Mouse (Mus musculus) heart, embryonic 14.5 days (tissue): ENCODE results near the gene Ccdc157. TPM values are rescaled to one million over a fixed set of nuclear protein-coding genes. Genes with fewer than 3 reads are reported as not detected.

ENCODE experiments used
- ATAC-seq: fragments of 200-750 bp; cut with Nextera tagmentation; 2 replicates; pipeline ENCODE4 v1.8.0; 2017; ENCODE audit warnings: low read depth, moderate TSS enrichment; ENCODE audit not compliant: insufficient number of reproducible peaks, insufficient read depth, low FRiP score
- H3K27ac ChIP-seq, 2 experiments: fragments of 200-500 bp in 1 of 2; fragments of 300-500 bp in 1 of 2; sonication (generic) in 1 of 2; replicated peaks in 1 of 2; 2 replicates each; pipeline ENCODE4 v1.5.1; 2012 to 2014; ENCODE audit warnings: low read depth in 2 of 2, low read length in 2 of 2, control low read depth in 1 of 2, mild to moderate bottlenecking in 1 of 2, mixed read lengths in 1 of 2; ENCODE audit not compliant: control insufficient read depth in 1 of 2, insufficient read depth in 1 of 2
- H3K27me3 ChIP-seq: fragments of 300-500 bp; sonication (generic); 2 replicates; pipeline ENCODE4 v1.6.1; 2014; ENCODE audit warnings: mild to moderate bottlenecking, low read length, control low read depth; ENCODE audit not compliant: control insufficient read depth, insufficient read depth
- H3K36me3 ChIP-seq: fragments of 300-500 bp; sonication (generic); 2 replicates; pipeline ENCODE4 v1.6.1; 2014; ENCODE audit warnings: mild to moderate bottlenecking, control low read depth, low read length, mixed read lengths; ENCODE audit not compliant: control insufficient read depth, insufficient read depth
- H3K4me1 ChIP-seq, 2 experiments: fragments of 200-500 bp in 1 of 2; fragments of 300-500 bp in 1 of 2; sonication (generic) in 1 of 2; 2 replicates each; pipeline ENCODE4 v1.6.1; 2012 to 2014; ENCODE audit warnings: low read length in 2 of 2, control low read depth in 1 of 2, mixed read lengths in 1 of 2; ENCODE audit not compliant: control insufficient read depth in 2 of 2, insufficient read depth in 2 of 2
- H3K4me2 ChIP-seq: fragments of 300-500 bp; sonication (generic); 2 replicates; pipeline ENCODE4 v1.6.1; 2014; ENCODE audit warnings: mild to moderate bottlenecking, low read length
- H3K4me3 ChIP-seq, 2 experiments: fragments of 200-500 bp in 1 of 2; fragments of 300-500 bp in 1 of 2; sonication (generic) in 1 of 2; 2 replicates each; pipeline ENCODE4 v1.5.1; 2012 to 2014; ENCODE audit warnings: low read length in 2 of 2, mild to moderate bottlenecking in 2 of 2, control low read depth in 1 of 2, low read depth in 1 of 2, moderate library complexity in 1 of 2; ENCODE audit not compliant: control insufficient read depth in 1 of 2, insufficient read depth in 1 of 2
- H3K9ac ChIP-seq: fragments of 300-500 bp; sonication (generic); 2 replicates; pipeline ENCODE4 v1.6.1; 2014; ENCODE audit warnings: mild to moderate bottlenecking, low read length
- H3K9me3 ChIP-seq: fragments of 300-500 bp; sonication (generic); 2 replicates; pipeline ENCODE4 v1.6.1; 2016; ENCODE audit warnings: low read length, control low read depth; ENCODE audit not compliant: control insufficient read depth
- WGBS: fragments of 180-500 bp; shearing (Covaris S2); extraction: QIAGEN DNeasy Blood & Tissue Kit; methylation state at CpG from one replicate; pipeline ENCODE4 v1.1.7; 2014; 5-methylcytosine and 5-hydroxymethylcytosine counted together
- polyA plus RNA-seq: library from polyadenylated mRNA; unstranded; fragments of >200 nt; fragmentation: Nextera tagmentation; extraction: Ambion mirVana; gene quantifications from 2 replicates; pipeline ENCODE4 v1.2.1, GENCODE M21; 2014

Gene Ccdc157
- polyA plus RNA-seq, 1 experiment from 2014 or later: 3.2 TPM

DNA sequence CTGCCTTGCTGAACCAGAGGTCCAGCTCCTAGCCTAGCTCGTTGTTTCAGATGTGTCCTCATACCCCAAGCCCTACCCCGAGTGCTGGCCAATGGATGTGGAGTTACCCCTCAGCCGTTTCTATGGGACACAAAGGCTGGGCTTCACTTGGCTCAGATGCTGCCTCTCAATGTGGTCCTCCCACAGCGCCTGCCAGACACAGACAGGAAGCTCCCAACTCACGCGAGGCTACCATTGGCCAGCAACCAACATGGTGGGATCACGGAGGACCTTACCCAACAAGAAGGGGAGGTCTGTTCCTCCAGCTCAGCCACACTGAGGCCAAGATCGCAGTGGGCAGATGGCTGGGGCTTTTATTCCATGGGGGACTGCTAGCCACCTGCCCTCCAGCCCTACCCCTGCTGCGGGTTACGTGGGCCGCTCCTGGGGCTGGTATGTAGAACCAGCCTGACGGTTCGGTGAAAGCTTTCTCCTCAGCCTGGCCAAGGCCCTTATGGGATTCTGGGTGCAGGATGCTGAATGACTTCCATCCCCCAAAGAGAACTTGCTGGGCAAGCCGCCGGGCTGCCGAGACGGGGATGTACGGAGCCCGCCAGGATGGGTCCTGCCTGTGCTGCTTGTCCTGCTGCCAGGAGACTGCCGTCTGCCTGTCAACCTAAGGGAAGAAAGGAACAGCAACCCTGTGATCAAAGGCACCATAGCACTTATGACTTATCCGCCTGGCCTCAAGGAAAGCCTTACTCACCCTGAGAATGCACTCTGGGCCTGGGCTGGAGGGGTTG, 16.6 kb downstream of the Ccdc157 start:
- Histone ChIP-seq H3K9ac (no peak overlapping the region), H3K27me3 (no peaks in the 10 kb centered on the region), H3K4me3 (no peak overlapping the region), H3K36me3 (peaks cover 66% of the 10 kb centered on the region), H3K27ac (no peak overlapping the region), H3K9me3 (no peaks in the 10 kb centered on the region), H3K4me1 (peaks cover 0 to 1% of the 10 kb centered on the region in 2 experiments; a peak in 1 of 4 replicates), H3K4me2 (no peak overlapping the region)
- no peak for ATAC-seq
- 84% methylated on average over 21 of the region's 21 CpGs for WGBS

- WGBS: 88% methylated on average over 4 of the region's 4 CpGs
- Histone ChIP-seq H3K27ac (no peak overlapping the region), H3K9ac (no peak overlapping the region), H3K4me1 (no peaks in the 10 kb centered on the region), H3K27me3 (no peaks in the 10 kb centered on the region), H3K4me3 (no peak overlapping the region), H3K9me3 (no peaks in the 10 kb centered on the region), H3K36me3 (peaks cover 73% of the 10 kb centered on the region), H3K4me2 (no peak overlapping the region)
- ATAC-seq: no peak
These were observed 17.7 kb downstream of the Ccdc157 start for GRCm38 (mm10) chr11:4142352-4142751.

DNA sequence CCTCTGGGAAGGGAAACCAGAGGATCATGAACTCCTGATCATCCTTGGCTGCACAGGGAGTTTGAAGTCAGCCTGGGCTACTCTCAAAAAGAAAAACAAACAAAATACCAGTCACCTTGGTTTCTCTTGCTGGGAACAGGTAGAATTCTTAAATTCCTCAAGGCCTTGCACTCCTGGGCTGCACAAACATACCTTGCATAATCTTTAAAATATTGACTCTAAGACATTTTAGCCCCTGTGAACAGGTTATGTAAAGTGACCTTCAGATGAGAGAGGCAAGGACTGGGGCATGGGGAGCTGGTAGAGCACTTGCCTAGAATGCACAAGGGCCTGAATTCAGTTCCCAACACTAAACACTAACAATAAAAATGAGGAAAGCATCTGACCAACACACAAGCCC, 18.6 kb downstream of the Ccdc157 start:
- peaks cover 77% of the 10 kb centered on the region for H3K36me3 ChIP-seq
- no peaks in the 10 kb centered on the region for H3K27me3 ChIP-seq
- no peaks in the 10 kb centered on the region for H3K9me3 ChIP-seq
- no peak overlapping the region for H3K4me3 ChIP-seq
- no peak overlapping the region for H3K4me2 ChIP-seq
- H3K4me1 ChIP-seq: peaks cover 0 to under 1% of the 10 kb centered on the region in 2 experiments; a peak in 1 of 4 replicates
- ATAC-seq: no peak
- H3K27ac ChIP-seq: no peak overlapping the region
- no peak overlapping the region for H3K9ac ChIP-seq

GRCm38 (mm10) chr11:4138964-4139363, 21.1 kb downstream of the Ccdc157 start:
- no peak overlapping the region for H3K9ac ChIP-seq
- H3K9me3 ChIP-seq: no peaks in the 10 kb centered on the region
- ATAC-seq: no peak
- H3K4me2 ChIP-seq: no peak overlapping the region
- peaks cover 9 to 11% of the 10 kb centered on the region in 2 experiments for H3K4me1 ChIP-seq
- H3K36me3 ChIP-seq: peaks cover 67% of the 10 kb centered on the region
- no peaks in the 10 kb centered on the region for H3K27me3 ChIP-seq
- H3K4me3 ChIP-seq: no peak overlapping the region
- WGBS: 77% methylated on average over 2 of the region's 2 CpGs
- H3K27ac ChIP-seq: no peak overlapping the region

DNA sequence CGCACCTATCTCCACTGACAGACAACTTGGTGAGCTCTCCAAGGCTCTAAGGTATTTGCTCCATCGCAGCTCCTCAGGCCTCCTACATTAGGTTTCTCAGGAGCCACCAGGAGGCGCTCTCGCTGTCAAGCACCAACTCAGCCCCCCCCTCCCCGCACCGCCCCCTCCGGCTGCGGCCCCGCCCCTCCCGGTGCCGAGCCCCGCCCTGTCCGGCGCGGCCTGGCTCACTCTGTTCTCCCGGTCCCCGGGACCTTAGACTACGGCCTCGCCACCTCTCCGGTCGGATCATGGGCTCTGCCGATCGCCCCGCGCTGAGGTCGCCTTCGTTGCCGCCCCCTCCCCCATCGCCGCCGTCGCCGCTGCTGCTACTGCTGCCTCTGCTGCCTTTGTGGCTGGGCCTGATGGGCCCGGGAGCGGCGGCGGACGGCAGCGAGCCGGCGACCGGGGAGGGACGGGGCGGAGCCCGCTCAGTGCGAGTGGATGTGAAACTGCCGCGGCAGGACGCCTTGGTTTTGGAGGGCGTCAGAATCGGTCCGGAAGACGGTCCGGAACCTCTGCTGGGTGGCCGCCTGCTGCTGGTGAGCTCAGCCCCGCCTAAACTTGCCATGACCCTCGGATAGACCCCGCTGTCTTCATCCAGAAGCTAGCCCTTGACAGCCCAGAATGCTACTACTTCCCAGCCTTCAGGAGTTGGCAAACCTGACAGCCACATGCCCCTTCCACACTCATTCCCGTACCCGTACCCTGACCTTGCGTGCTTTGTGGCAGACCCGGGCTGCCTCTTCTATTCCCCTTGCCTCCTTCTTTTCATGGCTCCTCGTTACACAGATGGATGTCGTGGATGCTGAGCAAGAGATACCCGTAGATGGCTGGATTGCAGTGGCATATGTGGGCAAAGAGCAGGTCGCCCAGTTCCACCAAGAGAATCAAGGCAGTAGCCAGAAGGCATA, 24.8 kb downstream of the Ccdc157 start, which contains the start of gene Rnf215:
Gene Rnf215, plus strand, starts transcription at position 217 of the 950 bp plus-strand sequence.
- peaks cover 30% of the 10 kb centered on the region for H3K36me3 ChIP-seq
- no peaks in the 10 kb centered on the region for H3K27me3 ChIP-seq
- H3K4me3 ChIP-seq: peak within 1 kb of the TSS; percentile 89 to 93
- H3K4me1 ChIP-seq: peaks cover 9 to 11% of the 10 kb centered on the region in 2 experiments
- H3K27ac ChIP-seq: peak within 1 kb of the TSS; percentile 51 to 79
- H3K9ac ChIP-seq: peak within 1 kb of the TSS; percentile 93
- 2% methylated on average over 66 of the region's 66 CpGs for WGBS
- peak within 1 kb of the TSS; percentile 79 for H3K4me2 ChIP-seq
- H3K9me3 ChIP-seq: no peaks in the 10 kb centered on the region
- ATAC-seq: peak; percentile 92

- H3K27ac ChIP-seq: no peak overlapping the region
- ATAC-seq: no peak
- no peaks in the 10 kb centered on the region for H3K27me3 ChIP-seq
- 53% methylated on average over 6 of the region's 6 CpGs for WGBS
- no peak overlapping the region for H3K4me3 ChIP-seq
- no peak overlapping the region for H3K4me2 ChIP-seq
- 0 out of 2 replicates have a peak overlapping the region, but pooled peaks have one; percentile 26 for H3K9ac ChIP-seq
- H3K9me3 ChIP-seq: no peaks in the 10 kb centered on the region
- peaks cover 22% of the 10 kb centered on the region for H3K36me3 ChIP-seq
- H3K4me1 ChIP-seq: peaks cover 9 to 11% of the 10 kb centered on the region in 2 experiments
These were observed 25.7 kb downstream of the Ccdc157 start for GRCm38 (mm10) chr11:4134400-4134799.

GRCm38 (mm10) chr11:4133450-4133849, 26.6 kb downstream of the Ccdc157 start:
- no peak for ATAC-seq
- Histone ChIP-seq H3K27ac (no peak overlapping the region), H3K9ac (no peak overlapping the region), H3K4me3 (no peak overlapping the region), H3K36me3 (peaks cover 14% of the 10 kb centered on the region), H3K9me3 (no peaks in the 10 kb centered on the region), H3K4me1 (peaks cover 9 to 11% of the 10 kb centered on the region in 2 experiments), H3K27me3 (no peaks in the 10 kb centered on the region), H3K4me2 (no peak overlapping the region)
- WGBS: 59% methylated on average over 3 of the region's 3 CpGs
